Mouse (Mus musculus): Measurements from ENCODE around the gene Sugct.

- TF ChIP-seq POLR2A (IDR thresholded peaks at IDR 0.05; ENCODE audit: borderline replicate concordance, extremely low read depth, low read depth, low read length): no peak
- TF ChIP-seq CTCF (IDR thresholded peaks at IDR 0.05; ENCODE audit: insufficient read depth, low read length): no peak
Observed at GRCm38 (mm10) chr13:17606217-17606616, 89.1 kb downstream of the Sugct start.

Measured in lung, adult 2 months (tissue).